Mouse (Mus musculus) heart, embryonic 10.5 days (tissue): ENCODE data around the gene Herpud1. TPM values are rescaled to one million over a fixed set of nuclear protein-coding genes. Genes with fewer than 3 reads are reported as not detected.
A peak's percentile ranks its signal among the peaks of the same experiment; 100 is the strongest.

Experiments used
- DNase-seq: peaks from one replicate; pipeline ENCODE4 v3.0.0-alpha.2; 2017; ENCODE audit warnings: low spot score
- H3K27ac ChIP-seq: fragments of 300-500 bp; sonication (generic); 2 replicates; pipeline ENCODE4 v1.5.1; 2016; ENCODE audit warnings: mild to moderate bottlenecking
- H3K27me3 ChIP-seq: fragments of 300-500 bp; sonication (generic); 2 replicates; pipeline ENCODE4 v1.6.1; 2016; ENCODE audit warnings: mild to moderate bottlenecking; ENCODE audit not compliant: poor library complexity, insufficient read depth, severe bottlenecking
- H3K36me3 ChIP-seq: fragments of 300-500 bp; sonication (generic); 2 replicates; pipeline ENCODE4 v1.6.1; 2016; ENCODE audit warnings: mild to moderate bottlenecking, moderate library complexity
- H3K4me1 ChIP-seq: fragments of 300-500 bp; sonication (generic); 2 replicates; pipeline ENCODE4 v1.6.1; 2016; ENCODE audit warnings: mild to moderate bottlenecking
- H3K4me3 ChIP-seq: fragments of 300-500 bp; sonication (generic); 2 replicates; pipeline ENCODE4 v1.5.1; 2016; ENCODE audit warnings: mild to moderate bottlenecking, moderate library complexity
- H3K9me3 ChIP-seq: fragments of 300-500 bp; sonication (generic); 2 replicates; pipeline ENCODE4 v1.6.1; 2016; ENCODE audit warnings: mild to moderate bottlenecking, moderate library complexity
- WGBS: fragments of 180-500 bp; shearing (Covaris S2); methylation state at CpG from one replicate; pipeline ENCODE4 v1.1.7; 2016; 5-methylcytosine and 5-hydroxymethylcytosine counted together
- polyA plus RNA-seq: library from polyadenylated mRNA; unstranded; fragments of >200 nt; fragmentation: Nextera tagmentation; extraction: Ambion mirVana; gene quantifications from 2 replicates; pipeline ENCODE4 v1.2.1, GENCODE M21; 2016

The Herpud1 gene
- polyA plus RNA-seq, 1 experiment from 2014 or later = 90.8 TPM

- WGBS = 65% methylated on average over 11 of the region's 11 CpGs
- DNase-seq = no peak
- peak overlapping the region; percentile 42; the same call in 1 of the 2 replicates for H3K27ac ChIP-seq
- no peak overlapping the region for H3K4me3 ChIP-seq
- no peaks in the 10 kb centered on the region for H3K9me3 ChIP-seq
- no peaks in the 10 kb centered on the region for H3K36me3 ChIP-seq
- H3K4me1 ChIP-seq = peaks cover 21% of the 10 kb centered on the region
- no peaks in the 10 kb centered on the region for H3K27me3 ChIP-seq
Observed at GRCm38 (mm10) chr8:94377714-94378205, 8.5 kb upstream of the Herpud1 start.

GRCm38 (mm10) chr8:94378763-94379415 lies 7.3 kb upstream of the Herpud1 start:
- peak overlapping the region; percentile 60; the same call in 1 of the 2 replicates for H3K27ac ChIP-seq
- 75% methylated on average over 15 of the region's 15 CpGs for WGBS
- H3K36me3 ChIP-seq = no peaks in the 10 kb centered on the region
- no peak for DNase-seq
- H3K4me1 ChIP-seq = peaks cover 21% of the 10 kb centered on the region
- no peak overlapping the region for H3K4me3 ChIP-seq
- no peaks in the 10 kb centered on the region for H3K27me3 ChIP-seq
- H3K9me3 ChIP-seq = no peaks in the 10 kb centered on the region

GRCm38 (mm10) chr8:94379686-94380085 lies 6.6 kb upstream of the Herpud1 start:
- H3K4me1 ChIP-seq = peaks cover 21% of the 10 kb centered on the region
- WGBS = 88% methylated on average over 9 of the region's 9 CpGs
- no peak overlapping the region for H3K4me3 ChIP-seq
- no peaks in the 10 kb centered on the region for H3K9me3 ChIP-seq
- no peaks in the 10 kb centered on the region for H3K36me3 ChIP-seq
- no peak overlapping the region for H3K27ac ChIP-seq
- DNase-seq = no peak
- H3K27me3 ChIP-seq = no peaks in the 10 kb centered on the region

- no peak overlapping the region for H3K4me3 ChIP-seq
- DNase-seq = no peak
- H3K4me1 ChIP-seq = peaks cover 19% of the 10 kb centered on the region
- WGBS = 74% methylated on average over 7 of the region's 7 CpGs
- H3K27me3 ChIP-seq = no peaks in the 10 kb centered on the region
- H3K9me3 ChIP-seq = no peaks in the 10 kb centered on the region
- H3K36me3 ChIP-seq = peaks cover under 1% of the 10 kb centered on the region
- no peak overlapping the region for H3K27ac ChIP-seq
Observed at GRCm38 (mm10) chr8:94384166-94384565, 2.1 kb upstream of the Herpud1 start.

- Histone ChIP-seq H3K27ac (peak overlapping the region; percentile 98), H3K4me3 (peak overlapping the region; percentile 93), H3K36me3 (peaks cover 15% of the 10 kb centered on the region), H3K4me1 (peaks cover 15% of the 10 kb centered on the region), H3K9me3 (no peaks in the 10 kb centered on the region), H3K27me3 (no peaks in the 10 kb centered on the region)
- WGBS = 28% methylated on average over 20 of the region's 20 CpGs
- DNase-seq = no peak
Observed at GRCm38 (mm10) chr8:94385506-94386213, 578 bp upstream of the Herpud1 start.

GRCm38 (mm10) chr8:94387027-94387684 lies 918 bp downstream of the Herpud1 start:
- Histone ChIP-seq H3K27me3 (no peaks in the 10 kb centered on the region), H3K27ac (peak overlapping the region; percentile 98), H3K9me3 (no peaks in the 10 kb centered on the region), H3K4me3 (peak overlapping the region; percentile 93), H3K36me3 (peaks cover 30% of the 10 kb centered on the region), H3K4me1 (peaks cover 15% of the 10 kb centered on the region)
- peak; percentile 94 for DNase-seq
- under 1% methylated on average over 25 of the region's 25 CpGs for WGBS

- peak overlapping the region; percentile 93 for H3K4me3 ChIP-seq
- H3K27ac ChIP-seq = peak overlapping the region; percentile 98
- H3K27me3 ChIP-seq = no peaks in the 10 kb centered on the region
- peaks cover 18% of the 10 kb centered on the region for H3K4me1 ChIP-seq
- no peak for DNase-seq
- 35% methylated on average over 6 of the region's 6 CpGs for WGBS
- peaks cover 37% of the 10 kb centered on the region for H3K36me3 ChIP-seq
- H3K9me3 ChIP-seq = no peaks in the 10 kb centered on the region
Observed at GRCm38 (mm10) chr8:94387785-94388184, 1.5 kb downstream of the Herpud1 start.

GRCm38 (mm10) chr8:94389531-94389930 lies 3.3 kb downstream of the Herpud1 start:
- Histone ChIP-seq H3K9me3 (no peaks in the 10 kb centered on the region), H3K27me3 (no peaks in the 10 kb centered on the region), H3K36me3 (peaks cover 53% of the 10 kb centered on the region), H3K4me1 (peaks cover 18% of the 10 kb centered on the region), H3K4me3 (no peak overlapping the region), H3K27ac (no peak overlapping the region)
- 91% methylated on average over 6 of the region's 6 CpGs for WGBS
- DNase-seq = no peak

GRCm38 (mm10) chr8:94390429-94390828 lies 4.2 kb downstream of the Herpud1 start:
- peaks cover 17% of the 10 kb centered on the region for H3K4me1 ChIP-seq
- no peak overlapping the region for H3K4me3 ChIP-seq
- H3K36me3 ChIP-seq = peaks cover 62% of the 10 kb centered on the region
- no peak overlapping the region for H3K27ac ChIP-seq
- 94% methylated on average over 6 of the region's 6 CpGs for WGBS
- DNase-seq = no peak
- H3K27me3 ChIP-seq = no peaks in the 10 kb centered on the region
- no peaks in the 10 kb centered on the region for H3K9me3 ChIP-seq

GRCm38 (mm10) chr8:94390910-94391309 lies 4.7 kb downstream of the Herpud1 start:
- Histone ChIP-seq H3K4me1 (peaks cover 12% of the 10 kb centered on the region), H3K9me3 (no peaks in the 10 kb centered on the region), H3K4me3 (no peak overlapping the region), H3K36me3 (peaks cover 67% of the 10 kb centered on the region), H3K27me3 (no peaks in the 10 kb centered on the region), H3K27ac (no peak overlapping the region)
- no peak for DNase-seq
- WGBS = 96% methylated on average over 8 of the region's 8 CpGs

- H3K4me1 ChIP-seq = peaks cover 12% of the 10 kb centered on the region
- no peaks in the 10 kb centered on the region for H3K27me3 ChIP-seq
- WGBS = 79% methylated on average over 12 of the region's 12 CpGs
- H3K9me3 ChIP-seq = no peaks in the 10 kb centered on the region
- DNase-seq = no peak
- H3K36me3 ChIP-seq = peaks cover 74% of the 10 kb centered on the region
- no peak overlapping the region for H3K4me3 ChIP-seq
- no peak overlapping the region for H3K27ac ChIP-seq
Observed at GRCm38 (mm10) chr8:94392147-94392546, 5.9 kb downstream of the Herpud1 start.

GRCm38 (mm10) chr8:94392648-94393047 lies 6.4 kb downstream of the Herpud1 start:
- Histone ChIP-seq H3K27me3 (no peaks in the 10 kb centered on the region), H3K27ac (no peak overlapping the region), H3K4me3 (no peak overlapping the region), H3K4me1 (peaks cover 13% of the 10 kb centered on the region), H3K9me3 (no peaks in the 10 kb centered on the region), H3K36me3 (peaks cover 74% of the 10 kb centered on the region)
- WGBS = 31% methylated on average over 6 of the region's 6 CpGs
- no peak for DNase-seq
